Mouse (Mus musculus) 3T3-L1 (cell line): Measurements from ENCODE around the gene Cbfb.
"Not testable (repeated sequence)": the region's sequence is repeated elsewhere in the genome, so short reads cannot be mapped to it uniquely, and the experiment has no call there.

ENCODE experiments used
- DNase-seq: peaks from one replicate; pipeline ENCODE4 v3.0.0-alpha.2; 2015; ENCODE audit warnings: low read depth, low spot score

Gene Cbfb

DNA sequence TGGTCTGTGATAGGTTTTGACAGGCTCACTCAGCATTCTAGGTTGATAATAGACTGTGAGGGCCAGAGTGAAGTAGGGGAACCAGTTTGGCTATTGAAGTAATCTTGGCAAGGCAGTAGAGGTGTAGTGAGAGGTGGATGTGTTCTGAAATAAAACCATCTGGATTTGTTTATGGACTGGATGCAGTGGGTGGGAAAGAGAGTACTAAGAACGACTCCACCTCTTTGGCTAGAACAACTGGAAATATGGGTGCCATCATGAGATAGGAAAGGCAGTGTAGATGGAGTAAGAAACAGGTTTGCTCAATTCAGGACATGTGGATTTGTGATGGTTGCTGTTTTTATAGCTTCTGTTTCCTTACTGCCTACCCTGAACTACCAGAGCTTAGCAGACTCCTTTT, 11.7 kb downstream of the Cbfb start:
- peak; percentile 42 for DNase-seq

GRCm38 (mm10) chr8:105186467-105187005, 16.1 kb downstream of the Cbfb start:
- peak; percentile 98 for DNase-seq

- no peak for DNase-seq
Measured at GRCm38 (mm10) chr8:105192182-105192581, 21.7 kb downstream of the Cbfb start.

DNA sequence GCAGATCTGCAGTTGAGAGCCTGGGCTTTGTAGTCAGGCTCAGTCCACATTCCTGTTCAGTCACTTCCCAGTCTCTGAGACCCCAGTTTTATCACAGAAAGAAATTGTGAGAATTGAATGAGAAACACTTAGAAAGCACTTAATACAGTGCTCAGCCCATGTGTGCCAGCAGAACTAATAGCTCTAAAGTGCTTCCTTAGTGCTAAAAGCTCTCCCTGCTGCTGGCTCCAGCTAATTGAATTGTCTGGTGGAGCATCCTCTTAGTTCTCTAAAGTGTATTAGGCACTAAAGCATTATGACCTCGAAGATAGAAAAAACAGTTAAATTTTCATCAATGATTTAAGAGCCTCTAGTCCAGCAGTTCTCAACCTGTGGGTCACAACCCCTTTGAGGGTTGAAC, 35.3 kb downstream of the Cbfb start:
- no peak for DNase-seq

- DNase-seq = no peak
Measured at GRCm38 (mm10) chr8:105206766-105207275, 36.3 kb downstream of the Cbfb start.

DNA sequence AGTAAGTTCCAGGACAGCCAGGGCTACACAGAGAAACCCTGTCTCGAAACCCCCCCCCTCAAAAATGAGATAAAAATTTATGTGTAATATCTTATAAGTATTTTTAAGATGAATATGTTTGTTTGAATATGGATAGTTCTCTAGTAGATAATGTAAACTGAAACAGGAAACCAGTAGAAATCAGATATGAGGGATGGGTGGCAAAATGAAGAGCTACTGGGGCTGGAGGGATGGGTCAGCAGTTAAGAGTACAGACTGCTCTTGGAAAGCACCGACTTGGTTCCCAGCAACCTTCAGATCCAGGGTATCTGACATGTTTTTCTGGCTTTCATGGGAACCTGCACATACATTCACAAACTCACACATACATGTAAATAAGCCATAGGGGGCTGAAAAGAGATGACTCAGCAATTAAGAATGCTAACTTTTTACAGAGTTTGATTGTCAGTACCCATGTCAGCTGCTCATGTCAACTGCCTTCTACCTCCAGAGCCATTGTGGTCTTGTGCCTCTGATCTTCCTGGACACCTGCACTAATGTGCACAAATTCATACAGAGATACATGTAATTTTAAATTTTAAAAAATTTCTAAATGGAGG, 37.3 kb downstream of the Cbfb start:
- no peak for DNase-seq

DNA sequence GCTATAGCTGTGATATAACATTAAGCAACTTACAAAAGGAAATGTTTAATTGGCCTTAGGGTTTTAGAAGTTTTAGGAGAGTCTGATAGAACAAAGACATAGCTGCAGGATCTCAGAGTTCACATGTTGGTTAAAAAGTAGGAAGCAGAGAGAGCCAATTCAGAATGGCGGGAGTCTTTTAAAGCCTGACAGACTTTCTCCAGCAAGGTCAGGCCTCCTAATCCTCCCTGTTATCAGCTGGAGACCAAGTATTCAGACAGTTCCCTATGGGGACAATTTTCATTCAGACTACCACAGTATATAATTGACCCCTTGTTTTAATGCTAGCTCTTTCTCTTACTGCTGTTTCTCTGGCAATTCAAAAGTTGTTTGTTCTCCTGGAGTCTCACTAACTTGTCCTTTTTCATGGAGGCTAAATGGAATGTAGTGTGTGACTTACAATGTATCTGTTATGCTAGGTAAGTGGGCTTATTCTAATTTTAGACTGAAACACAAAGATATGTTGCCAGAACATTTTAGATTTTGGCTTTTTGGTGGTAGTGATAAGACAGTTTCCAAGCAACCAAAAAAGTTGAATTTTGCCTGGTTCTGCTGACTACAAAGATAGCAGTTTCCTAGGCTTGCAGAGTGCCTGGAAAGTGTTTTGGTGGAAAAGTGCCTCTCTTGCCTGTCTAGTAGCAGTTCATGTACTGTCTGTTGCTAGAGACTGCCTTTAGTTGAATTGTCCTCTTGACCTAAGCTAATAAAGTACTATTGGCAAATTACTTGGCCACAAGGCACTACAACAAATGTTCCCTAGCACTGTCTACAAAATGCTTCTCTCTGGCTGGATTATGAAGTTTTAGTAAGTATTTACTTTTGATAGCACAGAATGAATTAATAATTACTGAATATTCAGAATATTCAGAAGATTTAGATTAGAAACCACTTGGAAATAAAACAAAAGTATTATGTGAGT, 39.0 kb downstream of the Cbfb start:
- no peak for DNase-seq

GRCm38 (mm10) chr8:105214104-105214503, 43.6 kb downstream of the Cbfb start:
- peak; percentile 51 for DNase-seq

DNA sequence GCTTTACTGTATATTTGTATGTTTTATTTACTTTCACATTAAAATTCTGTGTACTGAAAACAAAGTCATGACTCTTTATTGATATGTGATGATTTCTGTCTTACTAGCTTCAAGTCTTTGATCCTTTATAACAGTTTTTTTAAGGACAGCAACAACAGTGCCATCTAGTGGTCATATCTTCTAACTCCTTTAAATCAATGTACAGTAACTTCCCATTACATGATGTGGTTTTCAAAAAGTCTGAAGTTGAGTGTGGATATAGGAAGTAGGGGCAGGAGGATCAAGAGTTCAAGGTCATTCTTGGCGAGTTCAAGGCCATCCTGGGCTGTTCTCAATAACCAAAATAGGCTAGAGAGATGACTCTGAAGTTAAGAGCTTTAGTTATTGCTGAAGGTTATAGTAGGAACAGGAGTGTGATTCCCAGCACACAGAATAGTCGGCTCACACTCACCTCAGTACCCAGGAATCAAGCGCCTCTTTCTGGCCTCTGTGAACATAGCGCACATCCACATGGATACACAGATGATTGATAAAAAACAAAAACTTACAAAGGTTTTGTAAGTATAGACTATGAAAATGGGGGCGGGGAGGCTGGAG, 47.5 kb downstream of the Cbfb start:
- peak; percentile 88 for DNase-seq

DNA sequence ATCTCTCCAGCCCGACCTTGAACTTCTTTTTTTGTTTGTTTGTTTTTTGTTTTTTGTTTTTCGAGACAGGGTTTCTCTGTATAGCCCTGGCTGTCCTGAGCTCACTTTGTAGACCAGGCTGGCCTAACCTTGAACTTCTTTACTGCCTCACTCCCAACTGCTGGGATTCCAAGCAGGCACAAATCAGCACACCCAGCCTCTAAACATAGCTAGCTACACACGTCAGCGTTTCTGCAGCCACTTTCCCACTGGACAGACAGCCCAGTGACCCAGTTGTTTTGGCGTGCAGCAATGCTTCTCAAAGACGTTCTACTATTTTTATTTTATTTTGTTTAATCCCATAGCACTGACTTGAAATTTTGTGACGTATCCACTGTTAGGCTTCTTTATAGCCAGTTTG, 53.4 kb downstream of the Cbfb start:
- DNase-seq = no peak

DNA sequence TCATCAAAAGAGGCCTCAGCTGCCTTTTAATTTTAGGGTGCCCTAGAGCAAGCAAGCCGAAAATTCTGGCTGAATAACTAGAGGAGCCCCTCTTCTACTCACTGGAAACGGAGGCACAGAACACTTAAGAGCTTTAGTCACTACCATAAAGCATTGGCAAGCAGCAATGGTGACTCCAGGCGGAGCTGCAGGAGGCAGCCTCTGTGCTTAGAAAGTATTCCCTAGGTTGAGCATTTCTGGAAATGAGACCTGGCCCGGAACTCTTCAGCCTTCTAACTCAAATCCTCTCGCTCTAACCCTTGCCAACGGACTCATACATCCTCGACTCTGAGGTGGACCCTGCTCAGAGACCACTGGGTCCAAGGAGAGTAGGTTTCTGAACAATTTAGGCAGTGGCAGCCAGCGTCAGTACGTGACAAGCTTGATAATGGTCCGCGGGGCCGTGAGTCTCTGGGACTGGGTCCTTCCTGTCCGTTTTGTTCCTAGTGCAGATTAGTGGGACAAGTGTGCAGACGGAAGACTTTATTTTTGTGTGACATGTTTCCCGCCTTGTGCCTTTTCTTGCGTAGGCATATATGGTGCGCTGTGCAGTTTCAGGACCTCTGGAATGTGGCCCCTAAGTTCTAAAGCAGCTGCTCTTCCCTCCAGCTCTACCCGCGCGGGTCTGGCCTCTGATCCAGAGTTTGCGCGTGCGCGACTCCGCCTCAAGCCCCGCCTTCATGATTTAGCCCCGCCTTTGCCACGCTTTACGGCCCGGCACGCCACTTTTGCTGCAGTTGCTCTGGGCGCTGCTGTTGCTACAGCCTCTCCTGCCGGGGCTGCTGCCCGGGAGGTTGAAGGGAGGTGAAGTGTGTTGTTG, 54.2 kb downstream of the Cbfb start, which contains the start of gene D230025D16Rik:
D230025D16Rik (plus strand) TSS at position 733 of the 859 bp plus-strand sequence.
- DNase-seq = peak; percentile 96

DNA sequence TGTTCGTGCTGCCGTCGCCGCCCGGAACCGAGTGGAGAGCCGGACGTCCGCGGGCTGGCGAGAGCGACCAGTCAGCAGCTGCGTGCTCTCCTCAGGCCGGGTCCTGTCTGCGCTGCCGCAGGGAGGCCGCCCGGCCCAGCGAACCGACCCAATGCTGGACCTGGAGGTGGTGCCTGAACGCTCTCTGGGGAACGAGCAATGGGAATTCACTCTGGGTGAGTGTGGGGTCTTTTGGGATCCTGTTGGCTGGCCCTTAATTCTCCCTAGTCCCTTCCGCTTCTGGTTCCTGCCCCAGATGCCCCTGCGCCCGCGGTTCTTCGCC, 54.8 kb downstream of the Cbfb start:
- no peak for DNase-seq

- DNase-seq = peak; percentile 50
Measured at GRCm38 (mm10) chr8:105225917-105226316, 55.4 kb downstream of the Cbfb start.

DNA sequence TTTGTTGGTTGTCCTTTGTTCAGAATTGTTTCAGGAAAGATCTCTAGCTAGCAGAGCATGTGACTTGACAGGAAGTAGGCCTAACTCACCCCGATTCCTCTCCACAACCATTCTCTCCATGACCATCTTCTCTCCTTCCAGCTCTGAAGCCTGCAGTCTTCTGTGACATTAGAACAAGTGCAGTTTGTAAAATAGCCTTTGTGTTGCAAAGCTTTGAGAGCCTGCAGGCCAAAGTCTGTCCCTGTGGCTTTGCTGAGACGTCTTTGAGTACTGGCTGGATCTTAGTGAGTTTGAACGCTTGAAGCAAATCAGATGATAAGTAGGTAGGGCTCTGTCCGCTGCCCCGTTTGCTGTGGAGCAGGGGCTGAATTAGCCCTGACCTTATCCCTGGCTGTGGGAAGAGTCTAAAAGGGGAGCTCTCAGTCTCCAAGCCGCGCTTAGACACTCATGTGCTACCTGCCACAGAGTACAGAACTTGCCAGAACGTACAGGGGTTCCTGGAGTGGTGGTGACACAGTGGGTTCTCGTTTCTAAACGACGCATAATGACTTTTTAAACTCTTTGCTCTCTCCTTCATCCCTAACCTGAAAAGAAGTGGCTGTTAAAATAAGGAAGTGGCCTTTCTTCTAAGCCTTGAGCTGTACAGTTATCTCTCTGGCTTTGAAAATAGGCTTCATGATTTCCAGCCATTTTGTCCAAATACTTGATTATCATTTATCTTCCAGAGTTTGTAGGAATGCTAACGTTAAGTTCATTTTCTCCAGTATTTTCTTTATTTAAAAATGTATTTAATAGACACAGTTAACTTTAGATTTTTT, 61.2 kb downstream of the Cbfb start:
- no peak for DNase-seq

GRCm38 (mm10) chr8:105232321-105232693, 61.8 kb downstream of the Cbfb start:
- not testable (repeated sequence) for DNase-seq

GRCm38 (mm10) chr8:105233126-105233935, 62.9 kb downstream of the Cbfb start:
- DNase-seq = no peak

DNA sequence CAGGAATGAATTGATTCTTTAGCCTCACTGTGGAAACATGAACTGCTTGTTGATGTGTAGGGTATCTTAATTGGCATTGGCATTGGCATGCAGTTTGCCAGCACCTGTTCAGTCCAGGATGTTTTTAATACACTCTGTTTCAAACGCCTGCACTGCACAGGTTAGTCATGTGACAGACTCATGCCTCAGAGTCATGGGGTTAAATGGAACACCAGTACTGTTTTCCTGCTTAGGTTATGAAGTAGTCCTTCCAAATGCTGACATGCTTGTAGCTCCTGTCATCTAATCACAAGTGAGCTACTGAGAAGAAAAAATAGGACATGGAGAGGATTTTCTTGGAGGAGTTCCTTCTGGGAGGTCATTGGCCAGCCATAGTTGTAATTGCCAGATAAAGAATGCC, 64.7 kb downstream of the Cbfb start:
- DNase-seq = no peak

- DNase-seq = no peak
Measured at GRCm38 (mm10) chr8:105237442-105238142, 67.1 kb downstream of the Cbfb start.

DNA sequence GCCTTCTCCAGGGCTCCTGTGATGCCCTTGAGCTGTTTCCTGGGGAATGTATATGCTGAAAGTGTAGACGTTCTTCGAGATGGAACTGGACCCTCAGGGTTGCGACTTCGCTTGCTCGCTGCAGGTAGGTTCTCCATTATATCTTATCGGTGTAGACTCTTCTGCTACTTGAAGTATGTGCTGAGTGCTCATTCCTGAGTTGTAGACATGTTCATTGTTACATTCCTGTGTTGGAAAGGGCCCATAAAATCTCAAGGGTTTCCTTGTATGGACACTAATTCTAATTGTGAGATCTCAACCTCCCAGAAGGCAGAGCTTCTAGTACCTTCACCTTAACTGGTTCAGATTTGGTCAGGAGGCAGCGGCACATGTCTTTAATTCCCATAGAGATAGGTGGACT, 70.5 kb downstream of the Cbfb start:
- DNase-seq = no peak
